Mouse (Mus musculus): ENCODE measurements around the gene Atf3. TPM values are rescaled to one million over a fixed set of nuclear protein-coding genes. Genes with fewer than 3 reads are reported as not detected.
A peak's percentile ranks its signal among the peaks of the same experiment; 100 is the strongest.

Atf3 gene
- polyA plus RNA-seq, 1 experiment from 2014 or later = 6.5 TPM

GRCm38 (mm10) chr1:191225771-191226170, 7.9 kb upstream of the Atf3 start:
- 70% methylated on average over 2 of the region's 2 CpGs for WGBS

GRCm38 (mm10) chr1:191224981-191225703, 7.3 kb upstream of the Atf3 start:
- Histone ChIP-seq H3K36me3 (ENCODE audit: control insufficient read depth, insufficient read depth, low read length) (no peaks in the 10 kb centered on the region), H3K4me1 (replicated peaks; ENCODE audit: control insufficient read depth, insufficient read depth) (0 out of 2 replicates have a peak, but pooled peaks cover 3% of the 10 kb centered on the region), H3K27ac (replicated peaks) (peak overlapping the region; percentile 92), H3K4me3 (ENCODE audit: low read depth, low read length) (peak overlapping the region; percentile 80), H3K27me3 (ENCODE audit: control insufficient read depth, insufficient read depth, low read length) (no peaks in the 10 kb centered on the region), H3K9ac (ENCODE audit: low read length) (peak overlapping the region; percentile 84), H3K9me3 (ENCODE audit: control insufficient read depth, low read length) (no peaks in the 10 kb centered on the region), H3K4me2 (replicated peaks; ENCODE audit: low read depth) (peak overlapping the region; percentile 99)
- no peak for ATAC-seq (ENCODE audit: low FRiP score, low TSS enrichment)
- TF ChIP-seq EP300 (optimal IDR thresholded peaks at IDR 0.05) = no peak
- TF ChIP-seq CTCF (IDR thresholded peaks at IDR 0.05; ENCODE audit: low read depth) = peak; percentile 26
- 36% methylated on average over 9 of the region's 9 CpGs for WGBS
- no peak for DNase-seq (ENCODE audit: low spot score)

More at GRCm38 (mm10) chr1:191225771-191226170, 7.9 kb upstream of the Atf3 start:
- DNase-seq (ENCODE audit: low spot score) = no peak
- no peak overlapping the region for H3K4me3 ChIP-seq (ENCODE audit: low read depth, low read length)
- no peak overlapping the region for H3K9ac ChIP-seq (ENCODE audit: low read length)
- no peak for ATAC-seq (ENCODE audit: low FRiP score, low TSS enrichment)
- no peak overlapping the region for H3K4me2 ChIP-seq (replicated peaks; ENCODE audit: low read depth)
- no peak overlapping the region for H3K27ac ChIP-seq (replicated peaks)
- H3K4me1 ChIP-seq (replicated peaks; ENCODE audit: control insufficient read depth, insufficient read depth) = 0 out of 2 replicates have a peak, but pooled peaks cover 3% of the 10 kb centered on the region
- no peaks in the 10 kb centered on the region for H3K36me3 ChIP-seq (ENCODE audit: control insufficient read depth, insufficient read depth, low read length)
- no peak for TF ChIP-seq CTCF (IDR thresholded peaks at IDR 0.05; ENCODE audit: low read depth)
- TF ChIP-seq EP300 (optimal IDR thresholded peaks at IDR 0.05) = no peak
- no peaks in the 10 kb centered on the region for H3K27me3 ChIP-seq (ENCODE audit: control insufficient read depth, insufficient read depth, low read length)
- no peaks in the 10 kb centered on the region for H3K9me3 ChIP-seq (ENCODE audit: control insufficient read depth, low read length)

GRCm38 (mm10) chr1:191224302-191224980, 6.6 kb upstream of the Atf3 start:
- ATAC-seq (ENCODE audit: low FRiP score, low TSS enrichment) (peak; percentile 88), DNase-seq (ENCODE audit: low spot score) (peak; percentile 94)
- H3K9ac ChIP-seq (ENCODE audit: low read length) = peak overlapping the region; percentile 84
- whole genome bisulfite sequencing = under 1% methylated on average over 57 of the region's 57 CpGs
- no peak for TF ChIP-seq EP300 (optimal IDR thresholded peaks at IDR 0.05)
- TF ChIP-seq CTCF (IDR thresholded peaks at IDR 0.05; ENCODE audit: low read depth) = peak; percentile 3; the same call in 1 of the 2 replicates
- 0 out of 2 replicates have a peak, but pooled peaks cover 3% of the 10 kb centered on the region for H3K4me1 ChIP-seq (replicated peaks; ENCODE audit: control insufficient read depth, insufficient read depth)
- H3K36me3 ChIP-seq (ENCODE audit: control insufficient read depth, insufficient read depth, low read length) = no peaks in the 10 kb centered on the region
- no peaks in the 10 kb centered on the region for H3K27me3 ChIP-seq (ENCODE audit: control insufficient read depth, insufficient read depth, low read length)
- peak overlapping the region; percentile 92 for H3K27ac ChIP-seq (replicated peaks)
- no peaks in the 10 kb centered on the region for H3K9me3 ChIP-seq (ENCODE audit: control insufficient read depth, low read length)
- H3K4me3 ChIP-seq (ENCODE audit: low read depth, low read length) = peak overlapping the region; percentile 80
- peak overlapping the region; percentile 99 for H3K4me2 ChIP-seq (replicated peaks; ENCODE audit: low read depth)

GRCm38 (mm10) chr1:191223930-191224301, 6.1 kb upstream of the Atf3 start:
- peak overlapping the region; percentile 40; the same call in 1 of the 2 replicates for H3K27ac ChIP-seq (replicated peaks)
- 51% methylated on average over 10 of the region's 10 CpGs for WGBS

GRCm38 (mm10) chr1:191222031-191222430, 4.2 kb upstream of the Atf3 start:
- Histone ChIP-seq H3K4me2 (replicated peaks; ENCODE audit: low read depth) (no peak overlapping the region), H3K9ac (ENCODE audit: low read length) (no peak overlapping the region), H3K36me3 (ENCODE audit: control insufficient read depth, insufficient read depth, low read length) (no peaks in the 10 kb centered on the region), H3K4me1 (replicated peaks; ENCODE audit: control insufficient read depth, insufficient read depth) (0 out of 2 replicates have a peak, but pooled peaks cover 3% of the 10 kb centered on the region), H3K4me3 (ENCODE audit: low read depth, low read length) (no peak overlapping the region), H3K27ac (replicated peaks) (no peak overlapping the region), H3K9me3 (ENCODE audit: control insufficient read depth, low read length) (no peaks in the 10 kb centered on the region), H3K27me3 (ENCODE audit: control insufficient read depth, insufficient read depth, low read length) (no peaks in the 10 kb centered on the region)
- peak; percentile 77 for ATAC-seq (ENCODE audit: low FRiP score, low TSS enrichment)
- 34% methylated on average over 4 of the region's 4 CpGs for WGBS
- TF ChIP-seq EP300 (optimal IDR thresholded peaks at IDR 0.05) (no peak), CTCF (IDR thresholded peaks at IDR 0.05; ENCODE audit: low read depth) (no peak)
- DNase-seq (ENCODE audit: low spot score) = peak; percentile 76

More at GRCm38 (mm10) chr1:191223930-191224301, 6.1 kb upstream of the Atf3 start:
- Histone ChIP-seq H3K9ac (ENCODE audit: low read length) (peak overlapping the region; percentile 52), H3K9me3 (ENCODE audit: control insufficient read depth, low read length) (no peaks in the 10 kb centered on the region), H3K36me3 (ENCODE audit: control insufficient read depth, insufficient read depth, low read length) (no peaks in the 10 kb centered on the region), H3K4me1 (replicated peaks; ENCODE audit: control insufficient read depth, insufficient read depth) (0 out of 2 replicates have a peak, but pooled peaks cover 3% of the 10 kb centered on the region), H3K4me3 (ENCODE audit: low read depth, low read length) (peak overlapping the region; percentile 80), H3K27me3 (ENCODE audit: control insufficient read depth, insufficient read depth, low read length) (no peaks in the 10 kb centered on the region), H3K4me2 (replicated peaks; ENCODE audit: low read depth) (peak overlapping the region; percentile 99)
- peak; percentile 75 for ATAC-seq (ENCODE audit: low FRiP score, low TSS enrichment)
- DNase-seq (ENCODE audit: low spot score) = no peak
- TF ChIP-seq EP300 (optimal IDR thresholded peaks at IDR 0.05) = no peak
- TF ChIP-seq CTCF (IDR thresholded peaks at IDR 0.05; ENCODE audit: low read depth) = no peak
